Mouse (Mus musculus) CD4-positive, CD25-positive, alpha-beta regulatory T cell, adult 9 weeks (primary cell): Measurements from ENCODE around the gene Dusp8. TPM values are rescaled to one million over a fixed set of nuclear protein-coding genes. Genes with fewer than 3 reads are reported as not detected.

ENCODE experiments used
- polyA plus RNA-seq: library from polyadenylated mRNA; unstranded; fragments of 100-300 nt; shearing (Covaris generic); gene quantifications from one replicate; pipeline ENCODE4 v1.2.1, GENCODE M21; 2017

Dusp8 gene
- not detected for polyA plus RNA-seq

DNA sequence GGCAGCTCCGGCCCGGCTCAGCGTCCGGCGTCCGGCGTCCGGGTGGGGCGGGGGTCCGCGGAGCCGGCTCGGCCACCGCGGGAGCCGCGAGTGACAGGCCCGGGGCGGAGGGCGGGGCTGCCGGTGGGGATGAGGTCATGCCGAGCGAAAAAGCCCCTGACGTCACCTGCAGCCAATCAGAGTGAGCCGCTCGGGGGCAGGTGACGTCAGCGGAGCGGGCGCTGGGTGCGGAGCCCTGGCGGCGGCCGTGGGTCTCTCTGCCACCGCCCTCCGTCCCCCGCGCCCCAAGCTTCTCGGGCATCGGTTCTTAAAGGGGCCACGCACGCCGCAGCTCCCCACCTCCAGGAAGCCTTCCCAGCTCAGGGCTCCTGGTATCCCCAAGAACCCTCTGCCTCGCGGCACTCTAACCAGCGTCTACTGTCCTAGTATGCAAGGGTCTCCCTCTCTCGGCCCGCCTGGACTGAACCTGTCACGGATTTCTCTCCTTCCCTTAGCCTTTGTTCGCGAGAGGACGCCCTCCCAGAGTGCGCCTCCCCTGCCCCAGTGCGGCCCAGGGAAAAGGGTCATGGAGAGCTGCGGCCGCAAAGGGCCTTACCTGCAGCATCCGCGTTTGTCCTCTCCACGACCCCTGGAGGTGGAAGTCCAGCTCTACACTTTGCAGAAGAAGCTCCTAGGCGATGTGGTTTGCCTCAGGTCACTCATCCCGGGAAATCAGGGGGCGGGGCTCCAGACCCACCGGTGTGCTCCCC, at the start of gene Dusp8:
Gene Dusp8, minus strand, starts transcription at position 661 of the 749 bp plus-strand sequence.

DNA sequence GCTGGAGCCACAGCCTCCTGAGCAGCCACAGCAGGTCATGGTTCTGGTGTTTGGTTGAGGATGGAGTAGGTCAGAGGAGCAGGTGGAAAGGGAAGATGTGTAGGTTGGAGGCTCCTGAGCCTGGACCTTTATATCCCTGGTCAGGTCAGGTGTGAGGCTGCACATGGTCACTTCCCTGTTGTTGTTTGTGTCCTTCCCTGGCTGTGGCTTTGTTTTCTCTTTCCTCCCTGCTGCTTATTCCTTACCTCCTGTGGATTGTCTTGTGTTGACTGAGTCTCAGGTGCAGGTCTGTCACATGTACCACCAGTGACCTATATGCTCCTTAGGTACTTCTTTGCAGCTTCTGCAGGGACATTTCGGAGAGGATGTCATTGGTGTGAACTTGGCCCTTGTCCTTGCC, 48.9 kb upstream of the Dusp8 start, which contains the start of gene Gm45337:
Gene Gm45337, minus strand, starts transcription at position 101 of the 400 bp plus-strand sequence.

DNA sequence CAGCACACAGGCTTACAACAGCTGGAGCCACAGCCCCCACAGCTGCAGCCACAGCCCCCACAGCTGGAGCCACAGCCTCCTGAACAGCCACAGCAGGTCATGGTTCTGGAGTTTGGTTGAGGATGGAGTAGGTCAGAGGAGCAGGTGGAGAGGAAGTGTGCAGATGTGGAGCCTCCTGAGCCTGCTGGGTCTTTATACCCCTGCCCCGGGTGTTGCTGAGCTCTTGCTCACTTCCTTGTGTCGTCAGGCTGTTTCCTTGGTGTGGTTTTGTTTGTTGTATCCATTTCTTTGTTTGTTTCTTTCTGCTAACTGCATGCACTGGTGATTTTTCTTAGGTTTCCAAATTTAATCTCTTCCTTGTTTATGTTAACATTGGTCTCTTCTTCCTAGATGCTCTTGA, 40.3 kb upstream of the Dusp8 start, which contains the start of gene Gm39115:
Gene Gm39115, minus strand, starts transcription at position 101 of the 400 bp plus-strand sequence.

DNA sequence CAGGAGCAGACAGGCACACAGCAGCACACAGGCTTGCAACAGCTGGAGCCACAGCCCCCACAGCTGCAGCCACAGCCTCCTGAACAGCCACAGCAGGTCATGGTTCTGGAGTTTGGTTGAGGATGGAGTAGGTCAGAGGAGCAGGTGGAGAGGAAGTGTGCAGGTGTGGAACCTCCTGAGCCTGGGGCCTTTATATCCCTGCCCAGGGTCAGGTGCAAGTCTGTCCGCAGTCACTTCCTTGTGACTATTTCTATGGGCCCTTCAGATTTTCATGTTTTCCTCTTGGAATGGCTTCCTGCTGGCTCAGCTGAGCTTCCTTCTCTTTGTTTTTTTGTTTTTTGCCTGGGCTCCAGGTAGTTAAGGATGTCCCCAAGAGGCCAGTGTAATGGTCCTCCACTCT, 25.0 kb upstream of the Dusp8 start, which contains the start of gene Gm45618:
Gene Gm45618, minus strand, starts transcription at position 101 of the 400 bp plus-strand sequence.

DNA sequence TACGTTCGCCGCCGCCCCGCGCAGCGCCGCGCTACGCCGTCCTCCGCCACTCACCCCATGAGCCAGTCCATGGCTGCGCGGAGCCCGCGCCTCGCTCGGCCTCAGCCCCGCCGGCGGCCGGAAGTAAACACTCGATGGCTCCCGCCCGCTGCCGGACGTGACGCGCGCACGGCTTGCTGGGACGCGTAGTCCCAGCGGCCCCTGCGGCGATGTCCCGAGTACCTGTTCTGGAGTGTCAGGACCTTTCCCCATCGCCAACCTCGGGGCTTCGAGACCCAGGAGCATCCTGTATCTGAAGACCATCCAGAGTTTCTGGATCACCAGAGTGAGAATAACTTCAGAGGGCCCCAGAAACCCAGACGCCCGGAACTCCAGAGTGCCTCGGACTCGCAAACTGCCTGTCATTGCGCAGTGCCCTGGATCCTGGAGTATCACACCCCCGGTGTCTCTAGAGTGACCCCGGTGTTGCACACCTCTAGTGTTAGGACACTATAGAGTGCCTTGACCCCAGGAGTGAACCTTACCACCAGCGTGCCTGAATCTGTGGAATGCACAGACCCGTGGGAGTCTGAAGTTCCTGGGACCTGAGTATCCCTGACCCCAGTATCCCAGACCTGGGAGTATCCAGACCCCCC, 34.6 kb downstream of the Dusp8 start, which contains the start of gene Mob2:
Gene Mob2, minus strand, starts transcription at position 135 of the 635 bp plus-strand sequence.

Other genes with a start within 250 kb of the Dusp8 start
- gene Tollip, start 177.3 kb downstream of the Dusp8 start, polyA plus RNA-seq = 54.9 TPM
- 0.68 TPM for gene Brsk2, start 146.1 kb downstream of the Dusp8 start, polyA plus RNA-seq
- 91.6 TPM for gene Mob2, start 34.8 kb downstream of the Dusp8 start, polyA plus RNA-seq
- not detected for gene Gm45618, start 24.9 kb upstream of the Dusp8 start, polyA plus RNA-seq
- not detected for gene Gm39115, start 40.2 kb upstream of the Dusp8 start, polyA plus RNA-seq
- not detected for gene Gm45337, start 48.8 kb upstream of the Dusp8 start, polyA plus RNA-seq
- gene Gm29735, start 61.3 kb upstream of the Dusp8 start, polyA plus RNA-seq = not detected
- gene Gm4553, start 69.9 kb upstream of the Dusp8 start, polyA plus RNA-seq = not detected
- gene Krtap5-2, start 80.2 kb upstream of the Dusp8 start, polyA plus RNA-seq = not detected
- not detected for gene Gm10153, start 94.5 kb upstream of the Dusp8 start, polyA plus RNA-seq
- gene Krtap5-3, start 105.5 kb upstream of the Dusp8 start, polyA plus RNA-seq = not detected
- gene Gm7579, start 116.0 kb upstream of the Dusp8 start, polyA plus RNA-seq = not detected
- not detected for gene Krtap5-5, start 134.1 kb upstream of the Dusp8 start, polyA plus RNA-seq
- not detected for gene Gm40460, start 145.2 kb upstream of the Dusp8 start, polyA plus RNA-seq
- gene Gm2431, start 162.5 kb upstream of the Dusp8 start, polyA plus RNA-seq = not detected
- not detected for gene Gm4559, start 178.5 kb upstream of the Dusp8 start, polyA plus RNA-seq
- gene Krtap5-1, start 201.3 kb upstream of the Dusp8 start, polyA plus RNA-seq = not detected
- not detected for gene Krtap5-4, start 207.7 kb upstream of the Dusp8 start, polyA plus RNA-seq